Mouse (Mus musculus): Measurements from ENCODE around the gene Hepacam.
A peak's percentile ranks its signal among the peaks of the same experiment; 100 is the strongest.

Gene Hepacam

DNA sequence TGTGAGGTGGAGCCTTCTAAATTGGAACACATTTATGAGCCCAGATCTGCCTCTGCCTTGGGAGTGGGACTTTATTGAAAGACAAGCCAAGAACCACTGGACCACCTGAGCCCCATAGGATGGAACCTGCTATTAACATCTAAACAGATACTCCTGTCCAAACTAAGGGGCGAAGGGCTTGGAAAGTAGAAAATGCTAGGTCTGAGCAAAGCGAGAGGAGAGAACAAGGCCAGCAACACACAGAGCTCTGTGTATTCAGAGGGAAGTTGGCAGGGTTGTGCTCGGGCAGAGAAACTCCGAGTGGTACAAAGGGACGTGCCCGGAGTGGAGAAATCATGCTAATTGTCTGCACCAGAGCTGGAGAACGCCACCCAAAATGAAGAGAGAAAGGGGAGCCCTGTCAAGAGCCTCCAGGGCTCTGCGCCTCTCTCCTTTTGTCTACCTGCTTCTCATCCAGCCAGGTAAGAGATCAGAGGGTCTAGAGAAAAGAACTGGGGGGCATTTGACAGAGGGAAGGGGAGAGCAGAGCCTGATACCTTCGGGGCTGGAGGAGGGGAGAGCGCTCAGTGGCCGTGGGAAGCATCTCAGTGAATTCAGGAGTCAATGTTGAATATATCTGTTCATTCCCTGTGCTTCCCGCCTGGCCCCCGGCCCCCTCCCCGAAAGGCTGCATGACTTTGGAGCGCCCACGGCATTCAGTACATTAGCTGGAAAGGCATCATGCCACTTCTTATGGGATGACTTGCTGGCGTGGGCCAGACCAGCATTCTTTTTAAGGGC lies at the start of gene Hepacam:
TSS of gene Hepacam (plus strand) at position 51 of the 780 bp plus-strand sequence.
- DNase-seq (ENCODE audit: low read depth): no peak

DNA sequence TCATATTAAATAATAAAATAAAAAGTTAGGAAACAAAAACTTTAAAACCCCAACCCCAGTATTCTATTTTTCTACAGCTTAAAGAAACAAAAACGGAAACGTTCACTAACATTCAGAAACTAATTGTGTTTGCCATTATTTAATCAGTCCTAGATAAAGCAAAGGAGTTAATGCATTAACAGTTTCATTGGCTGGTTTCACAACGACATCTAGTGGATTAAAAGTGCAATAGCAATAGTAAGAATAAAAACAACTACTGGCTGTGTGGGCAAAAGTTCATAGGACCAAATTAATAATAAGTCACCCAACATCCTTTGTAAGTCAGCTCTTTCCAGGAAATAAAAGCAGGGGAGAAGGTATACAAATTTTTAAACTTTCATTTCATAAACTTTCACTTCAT lies 37.7 kb upstream of the Hepacam start:
- peak; percentile 67 for DNase-seq (ENCODE audit: low read depth)

DNA sequence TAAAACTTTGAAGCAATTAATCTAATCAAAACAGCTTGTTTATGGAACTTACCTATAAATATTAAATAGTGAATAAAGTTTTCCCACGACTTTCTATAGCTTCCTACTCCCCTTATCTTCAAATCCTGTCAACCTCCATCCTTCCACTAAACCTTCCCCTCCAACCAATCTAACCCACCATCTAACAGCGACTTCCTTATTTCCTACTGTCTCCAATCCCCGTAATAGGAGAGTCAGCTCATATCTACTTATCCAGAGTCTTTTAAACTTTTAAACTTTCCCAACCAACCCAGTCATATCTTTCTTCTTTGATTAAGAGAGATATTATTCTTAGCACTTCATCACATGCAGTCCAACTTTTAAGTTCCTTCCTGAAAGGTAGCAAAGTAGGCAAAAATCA lies 21.7 kb upstream of the Hepacam start:
- no peak for DNase-seq (ENCODE audit: low read depth)

DNA sequence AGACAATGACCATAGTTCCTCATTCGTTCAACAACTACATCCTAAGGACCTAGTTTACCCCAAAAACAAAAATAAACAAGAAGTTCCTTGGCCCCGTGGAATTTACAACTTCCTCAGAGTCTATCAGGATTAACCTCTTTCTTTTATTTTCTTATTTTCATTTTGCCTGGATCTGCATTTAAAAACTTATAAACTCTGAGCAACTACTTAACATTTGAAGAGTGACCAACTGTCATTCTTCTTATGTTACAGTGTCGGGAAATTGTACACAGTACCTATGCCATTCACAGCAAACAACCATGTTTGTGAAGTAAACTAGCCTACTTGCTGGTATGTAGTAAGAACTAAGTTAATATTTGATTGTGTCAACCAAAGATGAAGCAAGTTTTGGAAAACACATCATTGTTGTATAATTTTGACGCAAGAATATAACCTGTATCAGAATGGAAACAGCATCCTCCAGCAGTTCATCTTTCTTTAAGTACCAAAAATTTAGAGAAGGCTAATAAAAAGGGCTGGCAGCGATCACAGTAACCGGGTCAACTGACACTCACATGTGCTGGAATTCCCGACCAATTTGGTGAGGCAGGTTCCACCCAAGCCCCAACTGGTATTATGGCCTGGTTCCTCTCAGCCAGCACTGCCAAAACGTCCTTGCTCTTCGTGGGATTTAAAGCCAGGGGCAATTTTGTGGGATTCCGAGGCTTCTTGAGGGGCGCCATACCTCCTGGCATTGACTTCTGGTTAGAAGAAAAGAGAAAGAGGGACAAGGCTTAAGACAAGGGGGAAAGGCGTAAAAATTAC lies 19.8 kb upstream of the Hepacam start:
- peak; percentile 46 for DNase-seq (ENCODE audit: low read depth)

DNA sequence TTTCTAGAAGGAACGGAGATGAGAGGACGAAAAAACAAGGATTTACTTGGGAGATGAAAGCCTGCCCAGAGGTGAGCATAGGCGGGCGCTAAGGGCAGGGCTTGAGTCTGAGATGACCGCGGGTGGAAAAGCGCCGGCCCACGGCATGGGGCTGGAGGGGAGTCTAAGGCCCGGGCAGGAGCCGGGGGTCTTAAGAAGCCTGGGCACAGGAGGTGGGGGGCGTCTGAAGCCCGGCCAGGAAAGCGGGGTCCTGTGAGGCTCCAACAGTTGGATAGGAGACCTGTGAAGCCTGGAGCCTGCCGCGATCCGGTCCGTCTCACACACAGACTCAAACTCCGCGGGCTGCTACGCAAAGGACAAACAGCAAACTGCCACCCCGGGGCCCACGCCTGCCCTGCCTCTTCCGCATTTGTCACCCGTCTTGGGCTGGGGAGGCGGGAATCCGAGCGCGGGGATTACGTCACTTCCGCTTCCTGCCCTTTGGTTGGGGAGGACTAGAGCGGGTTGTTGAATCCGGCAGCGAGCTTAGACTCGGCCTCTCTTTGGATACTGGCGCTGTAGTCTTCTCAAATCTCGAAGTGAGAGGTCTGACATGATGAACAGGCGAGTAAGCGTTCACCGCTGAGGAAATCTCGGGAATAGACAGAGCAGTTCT lies 19.0 kb upstream of the Hepacam start, which contains the start of gene Ccdc15:
TSS of gene Ccdc15 (minus strand) at position 445 of the 655 bp plus-strand sequence.
- peak; percentile 99 for DNase-seq (ENCODE audit: low read depth)

DNA sequence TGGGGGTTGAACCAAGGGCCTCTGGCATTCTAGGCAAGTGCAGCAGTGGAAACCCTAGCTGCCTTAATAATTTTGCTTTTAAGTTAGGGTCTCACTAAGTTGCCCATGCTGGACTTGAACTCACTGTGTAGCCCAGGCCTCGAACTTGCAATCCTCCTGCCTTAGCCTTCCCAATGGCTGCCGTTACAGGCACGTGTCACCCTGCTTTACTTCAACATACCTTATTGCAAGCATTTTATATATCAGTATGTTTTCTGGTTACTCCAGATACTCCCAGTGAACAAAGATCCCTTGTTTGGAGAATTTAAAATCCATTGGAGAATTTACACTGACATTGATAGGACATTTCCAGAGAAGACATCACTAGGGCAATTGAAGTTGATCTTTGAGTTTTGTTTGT lies 18.1 kb upstream of the Hepacam start:
- no peak for DNase-seq (ENCODE audit: low read depth)

DNA sequence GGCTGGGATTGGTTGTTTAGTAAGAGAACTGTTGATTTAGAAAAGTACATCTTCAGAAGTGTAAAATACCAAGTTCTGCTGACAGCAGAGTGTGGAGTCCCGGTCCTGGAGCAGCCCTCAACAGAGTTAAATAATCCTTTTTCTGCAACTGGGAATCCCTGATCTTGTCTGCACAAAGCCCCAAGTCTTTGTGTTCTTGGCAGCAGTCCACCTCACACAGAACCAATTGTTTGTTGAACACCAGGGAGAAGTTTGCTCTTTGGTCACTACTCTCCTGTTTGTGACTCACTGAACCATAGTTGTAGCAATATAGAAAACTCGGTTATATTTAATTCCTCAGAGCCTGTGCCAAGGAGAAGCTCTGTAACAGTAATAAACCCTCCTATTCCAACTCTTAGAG lies 15.9 kb upstream of the Hepacam start:
- no peak for DNase-seq (ENCODE audit: low read depth)

DNA sequence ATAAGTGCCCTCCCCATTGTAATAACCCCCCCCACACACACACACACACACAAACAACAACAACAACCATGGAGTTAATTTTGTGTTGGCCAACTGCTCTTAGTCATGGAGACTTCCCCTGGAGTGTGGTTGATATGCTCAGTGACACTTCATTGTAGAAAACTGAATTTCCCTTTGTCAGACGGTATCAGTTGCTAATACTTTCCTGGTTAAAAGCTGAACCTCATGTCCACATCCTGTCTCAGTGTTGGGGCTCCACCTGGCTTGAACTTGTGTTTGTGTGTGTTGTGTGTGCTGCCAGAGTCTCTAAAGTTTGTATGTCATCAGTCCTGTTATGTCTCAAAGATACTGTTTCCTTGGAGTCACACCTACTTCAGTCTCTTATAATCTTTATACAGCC lies 12.7 kb upstream of the Hepacam start:
- DNase-seq (ENCODE audit: low read depth): peak; percentile 26

DNA sequence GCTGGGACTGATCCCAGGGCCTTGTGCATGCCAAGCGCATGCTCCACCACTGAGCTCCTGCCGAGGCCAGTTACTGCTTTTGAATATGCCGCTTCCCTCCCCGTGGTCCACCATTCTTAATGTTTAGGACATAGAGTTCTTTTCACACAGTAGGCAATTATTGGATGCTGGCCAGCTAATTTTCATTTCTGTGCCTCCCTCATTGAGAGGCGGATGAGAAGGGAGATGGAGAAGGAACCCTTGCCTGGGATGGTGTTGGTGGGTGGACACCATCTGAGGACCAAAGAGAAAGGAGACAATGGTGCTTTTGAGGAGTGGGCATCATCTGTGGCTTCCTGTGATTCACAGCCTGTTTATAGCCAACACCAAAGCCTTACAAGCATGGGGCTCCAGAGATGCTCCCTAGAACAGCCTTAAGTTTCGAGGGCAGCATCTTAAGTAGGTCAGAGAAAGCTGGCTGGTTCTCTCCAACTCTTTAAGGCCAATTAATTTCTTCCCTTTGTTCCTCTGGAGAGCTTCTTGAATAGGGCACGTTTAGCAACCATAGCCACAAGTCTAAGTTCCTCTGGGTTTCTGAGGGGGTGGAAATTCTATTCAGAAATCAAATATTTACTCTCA lies 8.3 kb upstream of the Hepacam start:
- DNase-seq (ENCODE audit: low read depth): no peak

DNA sequence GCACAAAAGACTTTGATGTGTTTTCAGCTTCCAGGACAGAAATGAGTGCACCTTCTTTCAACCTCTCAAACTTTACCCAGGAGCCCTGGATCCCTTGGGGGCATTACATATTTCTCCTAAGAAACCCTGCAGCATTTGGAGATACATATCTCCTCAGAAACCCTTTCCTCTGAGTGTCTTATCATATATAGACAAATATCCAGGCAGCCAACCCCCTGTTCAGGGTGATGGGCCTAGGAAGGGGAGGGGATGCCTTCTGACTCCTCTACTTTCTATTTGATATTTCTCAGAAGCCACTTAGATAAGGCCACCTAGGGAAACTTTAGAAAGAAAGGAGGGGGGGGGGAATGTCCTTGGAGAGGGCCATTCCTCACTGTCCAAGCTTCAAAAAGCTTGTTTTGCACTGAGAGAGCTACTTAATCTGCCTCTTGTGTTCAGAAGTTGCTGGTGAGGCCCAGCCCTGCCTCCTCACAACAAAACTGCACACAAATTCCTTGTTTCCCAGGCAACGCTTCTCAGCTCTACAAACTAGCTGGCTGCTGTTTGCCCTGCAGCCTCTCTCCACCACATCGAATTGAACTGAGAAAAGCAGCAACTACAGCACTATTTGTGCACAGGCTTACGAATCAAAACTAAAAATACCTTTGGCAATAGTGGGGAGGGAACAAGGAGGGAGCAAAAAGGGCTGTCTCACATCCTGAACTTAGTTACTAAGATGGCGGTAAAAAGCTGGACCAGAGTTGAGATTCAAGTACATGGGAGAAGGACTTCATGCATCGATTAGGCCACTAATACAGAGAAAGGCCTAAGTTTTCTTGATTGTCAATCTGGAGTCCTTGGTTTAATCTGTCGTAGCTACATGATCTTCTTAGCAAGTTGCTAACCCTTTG lies 7.6 kb upstream of the Hepacam start:
- DNase-seq (ENCODE audit: low read depth): no peak

DNA sequence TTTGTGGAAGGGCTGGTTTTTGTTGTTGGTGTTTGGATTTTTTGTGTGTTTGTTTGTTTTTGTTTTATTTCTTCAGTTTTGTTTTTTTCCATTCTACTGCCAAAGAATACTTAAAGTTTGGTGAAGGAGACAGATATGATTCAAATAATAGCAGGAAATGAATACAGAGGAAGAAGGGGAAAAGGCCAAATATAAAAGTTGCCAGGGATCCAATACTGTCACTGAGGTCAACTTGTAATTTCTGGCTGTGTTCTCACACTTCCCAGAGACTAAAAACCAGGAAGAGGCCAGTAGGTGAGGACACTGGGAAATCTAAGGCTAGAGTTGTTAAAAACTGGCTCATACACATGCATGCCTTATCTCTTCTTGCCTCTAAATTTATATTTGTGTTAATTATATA lies 5.1 kb upstream of the Hepacam start:
- no peak for DNase-seq (ENCODE audit: low read depth)

DNA sequence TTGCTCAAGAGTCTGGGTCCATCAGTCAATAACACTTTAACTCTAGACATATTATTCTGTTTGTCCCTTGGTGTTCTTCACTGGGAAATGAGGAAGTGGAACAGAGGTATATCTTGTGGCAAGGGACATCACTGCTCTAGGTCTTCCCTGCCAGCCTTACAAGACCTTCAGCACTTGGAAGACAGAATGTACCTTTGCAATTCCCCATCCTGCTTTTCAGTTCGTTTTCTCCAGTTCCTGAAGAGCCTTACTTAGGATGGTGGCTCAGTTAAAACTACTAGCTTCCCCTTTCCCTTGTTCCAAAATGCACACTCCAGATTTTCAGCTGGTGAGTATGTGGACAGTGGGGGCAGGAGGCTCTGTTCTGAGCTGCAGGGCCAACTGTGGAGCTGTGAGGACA lies 4.3 kb upstream of the Hepacam start:
- DNase-seq (ENCODE audit: low read depth): no peak

DNA sequence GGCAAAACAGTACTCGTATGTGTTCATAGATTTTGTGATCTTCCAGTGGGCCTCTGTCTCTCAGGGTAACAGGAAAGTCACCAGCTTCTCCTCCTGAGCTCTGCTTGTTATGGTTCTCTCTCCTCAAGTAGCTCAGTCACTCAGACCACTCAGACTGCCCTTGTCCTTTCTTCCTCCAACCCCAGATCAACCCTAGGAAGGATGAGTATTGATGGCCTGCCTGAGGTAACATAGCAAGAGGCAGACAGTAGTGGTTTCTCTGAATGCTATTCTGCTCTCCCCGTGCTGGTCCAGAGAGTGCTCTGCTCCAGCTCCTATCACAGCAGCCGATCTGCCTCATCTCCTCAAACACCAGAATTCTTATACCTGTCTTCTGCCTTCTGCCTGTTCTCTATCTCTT lies 3.6 kb upstream of the Hepacam start:
- no peak for DNase-seq (ENCODE audit: low read depth)

DNA sequence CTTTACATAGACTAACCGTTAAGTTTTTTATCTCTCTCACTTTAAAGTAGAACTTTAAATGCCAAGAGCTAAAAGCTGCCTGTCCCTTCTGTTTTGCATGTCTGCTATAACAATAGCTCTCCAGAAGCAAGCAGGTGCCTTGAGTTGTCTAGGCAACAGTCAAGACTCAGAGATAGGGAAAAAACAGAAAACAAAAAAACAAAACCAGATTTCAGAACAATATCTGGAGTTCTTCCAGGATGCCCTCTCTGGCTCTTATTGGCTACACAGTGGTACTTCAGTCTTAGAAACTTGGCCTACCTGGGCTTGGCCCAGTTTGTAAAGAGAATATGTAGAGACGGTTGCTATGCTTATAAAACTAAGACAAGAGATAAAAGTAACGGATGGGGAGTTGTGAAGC lies 2.8 kb upstream of the Hepacam start:
- DNase-seq (ENCODE audit: low read depth): no peak

DNA sequence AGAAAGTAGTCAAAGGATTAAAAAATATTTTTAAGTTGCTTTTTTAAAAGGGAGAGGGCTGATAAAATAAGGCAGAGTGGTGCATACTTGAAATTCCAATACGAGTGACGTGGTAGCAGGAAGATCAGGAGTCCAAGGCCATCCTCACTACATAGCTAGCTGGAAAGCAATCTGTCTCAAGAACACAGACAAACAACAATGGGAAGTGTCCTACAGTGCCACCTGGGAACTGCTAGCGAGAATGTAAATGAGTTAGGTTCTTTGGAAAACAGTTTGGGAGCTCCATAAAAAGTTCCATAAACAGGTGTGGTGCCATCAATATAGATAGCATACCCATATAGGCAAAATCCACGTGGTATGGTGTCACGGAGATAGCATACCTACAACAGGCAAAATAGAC lies 1.4 kb upstream of the Hepacam start:
- no peak for DNase-seq (ENCODE audit: low read depth)

DNA sequence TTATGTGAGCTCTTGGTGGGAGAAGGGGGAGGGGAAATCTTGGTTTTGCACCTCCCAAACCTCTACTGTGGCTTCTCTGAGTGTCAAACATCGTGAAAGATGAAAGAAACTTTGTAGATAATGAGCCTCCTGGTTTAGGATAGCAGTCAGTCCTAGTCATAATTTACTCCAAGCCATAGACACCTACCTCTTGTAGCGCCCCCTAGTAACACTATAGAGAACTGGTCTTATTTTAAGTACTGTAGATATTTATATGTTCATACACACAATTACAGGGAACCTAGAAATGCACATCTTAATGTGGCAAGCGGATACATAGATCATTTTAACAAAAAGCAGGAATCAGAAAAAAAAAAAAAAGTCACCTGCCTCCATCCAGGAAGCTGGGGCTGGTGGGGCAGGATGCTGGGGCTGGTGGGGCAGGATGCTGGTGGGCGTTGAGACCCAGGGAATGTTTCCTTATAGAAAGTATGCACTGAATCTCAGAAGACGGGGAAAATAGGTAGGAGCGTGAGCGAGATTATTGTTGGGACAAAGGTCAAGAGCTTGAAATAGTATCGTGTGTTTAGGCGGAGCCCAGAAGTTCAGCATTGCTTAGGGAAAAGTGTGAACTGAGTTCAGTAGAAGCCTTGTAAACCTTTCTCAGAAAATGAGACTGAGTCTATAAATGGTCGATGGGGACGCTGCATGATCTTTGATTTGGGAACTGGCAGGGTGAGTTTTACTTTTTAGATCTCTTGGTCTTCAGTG lies 1.1 kb downstream of the Hepacam start:
- no peak for DNase-seq (ENCODE audit: low read depth)

DNA sequence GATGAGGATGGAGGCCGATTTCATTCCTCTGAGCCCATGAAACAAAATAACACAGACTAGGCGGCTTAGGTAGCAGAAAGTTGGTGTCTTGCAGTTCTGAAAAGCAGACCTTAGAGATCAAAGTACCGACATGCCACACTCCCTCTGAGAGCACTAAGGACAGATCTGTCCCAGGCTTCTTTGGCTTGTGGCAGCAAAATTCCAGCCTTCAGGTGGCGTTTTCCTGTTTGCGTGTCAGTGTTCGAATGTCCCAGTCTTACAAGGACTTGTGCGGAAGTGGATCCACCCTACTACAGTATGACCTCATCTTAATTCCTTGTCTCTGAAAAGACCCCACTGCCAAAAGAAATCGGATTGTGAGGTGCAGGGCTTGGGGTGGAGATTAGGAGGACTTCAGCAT lies 1.7 kb downstream of the Hepacam start:
- no peak for DNase-seq (ENCODE audit: low read depth)

DNA sequence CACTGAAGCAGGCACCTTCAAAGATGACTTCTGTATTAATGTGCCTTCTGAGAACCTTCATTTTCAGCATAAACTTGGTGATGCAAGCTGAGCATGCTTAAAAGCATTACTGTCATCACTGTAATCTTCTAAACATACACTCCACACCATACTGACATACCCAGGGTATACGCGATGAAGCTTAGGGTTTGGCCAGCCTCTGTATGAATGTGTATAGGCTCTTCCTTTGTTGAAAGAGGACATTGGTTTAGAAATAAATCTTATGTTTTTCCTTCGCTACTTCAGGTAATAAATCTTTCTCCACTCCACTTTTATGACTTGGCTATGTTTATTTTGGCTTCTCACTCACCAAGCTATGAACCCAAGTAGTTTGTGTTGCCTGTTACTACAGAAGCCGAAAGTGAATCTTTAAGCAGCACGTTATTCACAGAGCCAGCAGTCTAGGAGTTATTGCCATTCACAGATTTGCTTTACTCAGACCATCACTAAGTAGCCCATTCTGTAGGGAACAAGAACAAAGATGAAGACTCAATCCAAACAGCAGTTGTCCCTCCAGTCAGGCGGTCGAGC lies 4.2 kb downstream of the Hepacam start:
- DNase-seq (ENCODE audit: low read depth): no peak

DNA sequence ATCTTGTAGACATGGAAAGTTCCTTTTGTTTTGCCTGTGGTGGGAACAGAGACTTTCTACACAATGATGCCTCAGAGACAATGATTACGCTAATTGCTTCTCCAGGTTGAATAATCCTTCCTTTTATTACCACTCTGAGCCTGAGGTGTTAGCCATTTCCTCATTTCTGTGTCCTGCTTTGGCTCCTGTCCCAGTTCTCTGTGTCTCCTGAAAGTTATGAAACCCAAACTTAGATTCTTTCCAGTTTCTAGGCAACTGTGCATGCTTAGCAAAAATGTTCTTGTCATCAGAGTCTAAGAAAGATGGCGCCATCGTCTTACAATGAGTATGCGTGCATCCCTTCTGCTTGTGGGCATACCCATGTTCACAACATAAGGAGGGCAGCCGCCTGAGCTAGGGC lies 8.6 kb downstream of the Hepacam start:
- no peak for DNase-seq (ENCODE audit: low read depth)

DNA sequence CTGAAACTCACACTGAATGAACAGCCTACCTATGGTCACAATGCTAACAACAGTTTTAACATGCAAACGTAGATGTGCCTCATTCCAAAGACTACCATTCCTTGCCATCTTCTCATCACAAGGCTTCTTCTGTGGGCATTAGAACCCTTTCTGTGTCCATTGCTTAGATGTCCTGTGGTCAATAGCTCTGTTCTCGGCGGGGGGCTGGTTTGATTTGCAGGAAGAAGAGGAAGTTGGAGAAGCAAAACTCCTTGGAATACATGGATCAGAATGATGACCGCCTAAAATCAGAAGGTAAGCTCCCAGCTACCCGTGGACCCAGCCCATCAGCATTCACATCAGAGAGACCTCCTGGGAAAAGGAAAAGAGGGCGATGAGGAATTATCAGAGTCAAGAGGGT lies 16.0 kb downstream of the Hepacam start:
- no peak for DNase-seq (ENCODE audit: low read depth)

Data from induced T-regulatory cell, adult 2 months (primary cell).